ENCODE assay signal across 10 mouse cellular contexts in genomic region chr16:58481219-58481905, GRCm38 (mm10). TPM values are rescaled to one million over a fixed set of nuclear protein-coding genes. Genes with fewer than 3 reads are reported as not detected.
A peak's percentile ranks its signal among the peaks of the same experiment; 100 is the strongest.
DNase-seq lines count a peak whose midpoint lies in the region; ATAC-seq lines count a peak whose summit lies in the region.
"Had no signal": no experiment of that assay in that cellular context is flagged by ENCODE, and none has a peak within 500 bp of the region (broad histone marks: within the 10 kb centered on the region; RNA-seq: fewer than 3 reads in every experiment).

No protein-coding gene starts in this region.

- peak overlapping the region; percentile 9 for H3K9ac ChIP-seq in heart, embryonic 16.5 days (ENCODE audit: low read length)
- H3K9ac ChIP-seq in liver, embryonic 16.5 days (ENCODE audit: low read depth, low read length), result no peak overlapping the region

- intact Hi-C loops in heart, postnatal 14 days (cut with DNase I), result no loop called here

- peaks cover 9% of the 10 kb centered on the region for H3K9me3 ChIP-seq in heart, embryonic 16.5 days (replicated peaks; ENCODE audit: control insufficient read depth, low read length)
- H3K9me3 ChIP-seq in liver, embryonic 16.5 days (replicated peaks; ENCODE audit: control insufficient read depth, low read length), result no peaks in the 10 kb centered on the region

- 55% methylated on average over 9 of the region's 9 CpGs for WGBS in heart, embryonic 16.5 days
- 44% methylated on average over 9 of the region's 9 CpGs for WGBS in liver, embryonic 16.5 days (ENCODE audit: insufficient replicate concordance)

- H3K4me3 ChIP-seq in heart, embryonic 16.5 days (ENCODE audit: low read length), result no peak overlapping the region
- H3K4me3 ChIP-seq in liver, embryonic 16.5 days (ENCODE audit: low read depth, low read length), result no peak overlapping the region

- DNase-seq in heart, adult 9 months (ENCODE audit: low spot score in 2 of 2), result peak; percentile 24 to 34
- no peak for DNase-seq in heart, postnatal 14 days
- peak; percentile 57 to 58 for DNase-seq in B cell, adult 2 months
- DNase-seq in left cerebral cortex, adult 11 months (ENCODE audit: low spot score), result no peak
- no peak for DNase-seq in cerebellum, adult 8-10 months
- DNase-seq: cerebellum, adult 11 months had no signal

- peaks cover 30% of the 10 kb centered on the region for H3K36me3 ChIP-seq in heart, embryonic 16.5 days (ENCODE audit: control insufficient read depth, insufficient read depth)
- H3K36me3 ChIP-seq in liver, embryonic 16.5 days (ENCODE audit: control insufficient read depth, insufficient read depth), result peaks cover 6% of the 10 kb centered on the region; the same call in 1 of the 2 replicates

- peak overlapping the region; percentile 35 for H3K4me2 ChIP-seq in heart, embryonic 16.5 days (ENCODE audit: low read depth, low read length)
- H3K4me2 ChIP-seq in liver, embryonic 16.5 days (ENCODE audit: low read depth, low read length), result no peak overlapping the region

- no peaks in the 10 kb centered on the region for H3K27me3 ChIP-seq in heart, embryonic 16.5 days (ENCODE audit: control insufficient read depth, insufficient read depth, low read length)
- no peaks in the 10 kb centered on the region for H3K27me3 ChIP-seq in liver, embryonic 16.5 days (ENCODE audit: control insufficient read depth, insufficient read depth, low read depth, low read length)

- H3K27ac ChIP-seq in heart, embryonic 16.5 days (ENCODE audit: low read length), result peak overlapping the region; percentile 74
- peak overlapping the region; percentile 35; the same call in 1 of the 2 replicates for H3K27ac ChIP-seq in liver, embryonic 16.5 days (ENCODE audit: low read length)

- ATAC-seq in heart, embryonic 16.5 days (replicated peaks; ENCODE audit: extremely low read depth, insufficient read depth, low FRiP score), result peak; percentile 47; the same call in 1 of the 2 replicates
- peak; percentile 23; the same call in 1 of the 2 replicates for ATAC-seq in liver, embryonic 16.5 days (ENCODE audit: low read depth)
- ATAC-seq in erythroblast, adult 5-6 weeks (replicated peaks; ENCODE audit: low FRiP score, poor library complexity, severe bottlenecking), result no peak
- ATAC-seq: forebrain, embryonic 14.5 days had no signal

- peaks cover 19% of the 10 kb centered on the region for H3K4me1 ChIP-seq in heart, embryonic 16.5 days (ENCODE audit: control insufficient read depth, insufficient read depth, low read length)
- peaks cover 4% of the 10 kb centered on the region; the same call in 1 of the 2 replicates for H3K4me1 ChIP-seq in liver, embryonic 16.5 days (ENCODE audit: control insufficient read depth, low read depth, low read length)

RNA-seq across cellular contexts. Expression of gene St3gal6, which starts 42.7 kb away (rescaled TPM):
- total RNA-seq in heart, postnatal 14 days (2021), result 10 to 100 TPM; 33.5 to 37.5 TPM
- polyA plus RNA-seq in heart, embryonic 16.5 days (2015; fragmentation: Nextera tagmentation; extraction: Ambion mirVana), result 18.0 and 19.6 TPM in 2 replicates
- 25.1 and 25.7 TPM in 2 replicates for polyA plus RNA-seq in liver, embryonic 16.5 days (2015; fragmentation: Nextera tagmentation; extraction: Ambion mirVana)
- 95.3 and 151 TPM in 2 replicates for total RNA-seq in erythroblast, adult 5-6 weeks (2015; ENCODE audit: low replicate concordance)
- total RNA-seq in erythroblast, adult 5-6 weeks (2017; ENCODE audit: low replicate concordance), result 155 and 194 TPM in 2 replicates

Comparison
In these comparisons a context has a peak if more than half of its experiments do, and no peak if none do; other contexts are left out.
1. DNase-seq: peak in heart, adult 9 months (2 of 2) and B cell, adult 2 months (2 of 2); none in heart, postnatal 14 days (0 of 2), left cerebral cortex, adult 11 months (single experiment) and cerebellum, adult 8-10 months (single experiment).